Mouse (Mus musculus): Measurements from ENCODE around the gene Gm10322.

GRCm38 (mm10) chr10:59589856-59590255 is 26.0 kb upstream of the Gm10322 start:
- TF ChIP-seq CTCF (IDR thresholded peaks at IDR 0.05; ENCODE audit: low read depth) (no peak), EP300 (IDR thresholded peaks at IDR 0.05; ENCODE audit: low read depth) (no peak)

Data from liver, postnatal 0 days (tissue).